Mouse (Mus musculus) MEL-GATA-1-ER (cell line): Measurements from ENCODE around the gene Cltc.
"Not testable (repeated sequence)": the region's sequence is repeated elsewhere in the genome, so short reads cannot be mapped to it uniquely, and the experiment has no call there.

ENCODE experiments used
- DNase-seq: peaks from one replicate; pipeline ENCODE4 v3.0.0-alpha.2; 2012; ENCODE audit warnings: low read depth; ENCODE audit errors: extremely low read depth

Cltc gene

DNA sequence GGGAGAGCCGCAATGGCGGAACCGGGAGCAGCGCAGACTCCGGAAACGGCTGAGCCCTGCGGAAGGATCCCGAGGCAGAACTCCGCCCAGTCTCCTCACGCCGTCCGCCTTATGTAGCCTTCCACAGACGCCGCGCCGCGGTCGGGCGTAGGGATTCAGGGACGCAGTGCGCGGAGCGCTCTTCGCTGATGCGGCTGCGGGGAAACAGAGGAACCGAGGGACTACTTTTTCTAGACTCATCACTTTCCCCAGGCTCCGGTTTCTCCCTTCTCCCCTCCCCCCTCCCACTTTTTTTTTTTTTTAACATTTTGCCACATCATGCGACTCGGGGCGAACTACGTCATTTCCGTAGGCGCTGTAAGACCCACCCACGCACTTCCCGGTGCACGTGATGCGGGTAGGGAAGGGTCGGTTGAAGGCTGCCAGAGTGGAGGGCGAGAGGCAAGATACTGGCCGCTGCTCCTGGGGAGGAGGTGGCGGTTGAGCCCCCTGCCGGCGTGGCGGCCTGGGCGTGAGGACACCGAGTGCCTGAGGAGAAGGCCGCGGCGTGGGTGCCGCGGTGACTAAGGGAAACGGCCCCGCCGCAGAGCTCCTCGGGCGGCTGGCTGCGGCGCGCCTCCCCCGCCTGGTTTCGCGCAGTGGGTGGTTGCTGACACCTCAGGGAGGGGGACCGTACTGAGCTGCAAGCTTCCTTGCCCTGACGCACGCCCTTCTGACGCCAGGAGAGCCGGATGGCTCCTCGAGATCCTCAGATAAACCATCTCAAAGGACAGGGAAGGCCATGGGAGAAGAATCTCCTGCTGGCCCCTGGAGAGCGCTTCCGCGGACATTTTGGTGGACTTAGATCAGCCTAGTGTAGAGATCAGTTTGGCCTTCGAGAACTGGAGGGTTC lies at the start of gene Cltc:
Cltc (minus strand) TSS at position 86 of the 892 bp plus-strand sequence.
- peak; percentile 96 for DNase-seq

GRCm38 (mm10) chr11:86807001-86807477 lies 49.7 kb upstream of the Cltc start:
- peak; percentile 39 for DNase-seq

- DNase-seq = no peak
Observed at GRCm38 (mm10) chr11:86794161-86794560, 36.8 kb upstream of the Cltc start.

- not testable (repeated sequence) for DNase-seq
Observed at GRCm38 (mm10) chr11:86787436-86787835, 30.1 kb upstream of the Cltc start.

DNA sequence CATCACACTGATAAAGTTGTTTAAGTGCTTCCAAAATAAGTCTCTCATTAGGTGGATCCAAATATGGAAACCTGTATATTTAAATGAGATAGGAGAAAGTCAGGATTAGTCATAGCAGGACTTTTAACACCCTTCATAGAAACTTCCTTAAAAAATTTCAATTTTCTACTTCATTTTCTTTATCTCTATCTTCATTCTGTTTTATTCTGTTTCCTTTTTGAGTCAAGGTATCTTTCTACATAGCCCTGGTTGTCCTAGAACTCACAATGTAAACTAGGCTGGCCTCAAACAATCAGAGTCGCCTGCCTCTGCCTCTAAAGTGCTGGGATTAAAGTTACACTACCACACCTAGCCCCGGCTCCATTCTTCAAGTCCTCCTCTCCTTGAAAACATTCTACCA lies 28.4 kb upstream of the Cltc start:
- DNase-seq = peak; percentile 37

GRCm38 (mm10) chr11:86769884-86770283 lies 12.5 kb upstream of the Cltc start:
- no peak for DNase-seq

GRCm38 (mm10) chr11:86764501-86764900 lies 7.1 kb upstream of the Cltc start:
- DNase-seq = no peak

GRCm38 (mm10) chr11:86763127-86763526 lies 5.8 kb upstream of the Cltc start:
- DNase-seq = not testable (repeated sequence)

GRCm38 (mm10) chr11:86760357-86760756 lies 3.0 kb upstream of the Cltc start:
- DNase-seq = no peak

- DNase-seq = no peak
Observed at GRCm38 (mm10) chr11:86759886-86760285, 2.5 kb upstream of the Cltc start.

DNA sequence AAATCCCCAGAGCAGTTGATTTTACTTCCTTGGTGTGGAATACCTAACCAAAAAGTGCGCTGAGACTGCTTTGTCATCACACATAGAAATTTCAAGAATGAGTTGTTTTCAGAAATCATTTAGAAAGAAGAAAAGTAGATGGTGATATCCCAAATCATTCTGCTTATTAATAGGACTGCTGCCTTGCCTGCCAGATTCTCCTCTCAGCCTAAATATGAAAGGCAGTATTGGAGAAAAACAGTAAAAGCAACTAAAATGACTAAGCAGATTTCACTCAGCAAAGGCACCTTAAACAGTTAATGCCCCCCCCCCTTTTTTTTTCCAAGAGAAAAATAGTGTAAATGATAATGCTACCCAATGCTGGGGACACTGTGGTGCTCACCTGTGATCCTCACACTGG lies 1.9 kb upstream of the Cltc start:
- no peak for DNase-seq

DNA sequence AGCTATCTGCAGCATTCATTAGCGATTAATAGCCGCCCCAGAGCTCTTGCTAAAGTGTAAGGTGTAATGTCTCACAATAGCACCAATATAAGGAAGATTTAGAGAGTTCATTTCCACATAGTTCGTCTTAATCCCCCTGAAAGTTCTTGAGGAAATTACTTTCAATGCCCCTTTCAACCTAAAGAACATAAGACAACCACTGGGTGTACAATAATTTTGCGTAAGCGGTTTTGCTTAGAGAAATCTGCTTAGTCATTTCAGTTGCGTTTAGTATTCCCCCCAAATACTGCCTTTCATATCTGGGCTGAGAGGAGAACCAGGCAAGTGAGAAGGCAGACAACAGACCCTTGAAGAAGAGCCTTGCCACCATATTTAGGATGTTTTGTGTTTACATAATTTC lies 1.2 kb upstream of the Cltc start:
- DNase-seq = peak; percentile 79

GRCm38 (mm10) chr11:86757142-86757479 lies 254 bp downstream of the Cltc start:
- no peak for DNase-seq

DNA sequence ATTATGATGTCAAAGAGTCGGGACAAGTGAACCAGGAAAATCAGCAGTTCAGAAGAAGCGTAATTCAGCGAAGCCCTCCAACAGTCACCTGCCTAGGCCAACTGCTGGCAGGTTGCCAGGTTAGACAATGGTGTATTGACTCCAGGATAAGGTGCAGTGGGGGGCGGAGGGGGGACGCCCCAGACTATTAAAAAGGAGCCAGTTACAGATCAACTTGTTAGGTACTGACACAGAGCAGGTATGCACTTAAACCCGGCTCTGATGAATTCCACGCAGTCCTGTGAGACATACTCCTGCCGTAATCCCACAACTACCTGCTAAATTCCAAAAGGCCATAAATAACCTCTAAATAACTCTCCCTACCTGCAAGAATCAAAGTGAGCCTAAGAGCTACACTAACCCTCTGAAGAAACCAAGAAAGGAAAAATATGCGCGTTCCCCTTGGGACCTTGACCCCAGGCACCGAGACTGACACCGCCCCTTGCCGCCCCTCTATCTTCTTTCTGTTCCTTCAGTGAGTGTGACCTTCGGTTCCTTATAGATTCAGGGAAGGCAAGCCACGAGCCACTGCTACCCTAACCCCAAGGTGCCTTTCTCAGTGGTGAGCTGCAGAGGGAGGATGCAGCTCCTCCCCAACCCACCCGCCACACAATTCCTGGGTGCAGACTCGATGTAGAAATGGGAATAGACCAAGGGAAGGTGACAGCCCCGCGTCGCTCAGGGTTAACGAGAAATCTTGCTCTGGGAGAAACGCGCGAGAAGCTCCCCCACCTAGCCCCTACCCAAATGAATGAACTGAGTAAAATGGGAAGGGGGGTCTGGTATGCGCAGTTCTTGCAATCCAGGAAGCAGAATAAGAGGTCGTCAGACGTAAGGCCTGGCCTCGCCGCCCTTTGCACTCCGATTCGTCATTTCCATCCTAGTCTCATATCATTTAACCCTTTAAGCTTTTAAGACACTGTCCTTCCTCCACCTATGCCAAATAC lies 916 bp downstream of the Cltc start:
- peak; percentile 70 for DNase-seq

GRCm38 (mm10) chr11:86752404-86752803 lies 5.0 kb downstream of the Cltc start:
- no peak for DNase-seq

DNA sequence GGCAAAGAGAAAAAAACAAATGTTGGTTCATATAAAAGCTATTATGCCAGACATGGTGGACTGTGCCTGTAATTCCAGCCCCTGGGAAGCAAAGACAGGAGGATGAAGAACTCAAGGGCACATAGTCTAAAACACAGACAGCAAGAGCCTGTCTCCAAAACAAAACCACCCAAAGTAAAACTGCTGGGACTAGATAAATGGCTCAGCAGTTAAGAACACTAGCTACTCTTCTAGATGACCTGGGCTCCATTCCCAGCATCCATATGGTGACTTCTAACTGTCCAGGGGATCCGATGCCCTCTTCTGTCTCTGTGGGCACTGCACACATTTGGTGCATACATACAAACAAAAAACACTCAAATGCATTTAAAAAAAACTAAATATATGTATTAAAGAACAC lies 6.4 kb downstream of the Cltc start:
- DNase-seq = no peak

- peak; percentile 46 for DNase-seq
Observed at GRCm38 (mm10) chr11:86749776-86750423, 7.5 kb downstream of the Cltc start.

DNA sequence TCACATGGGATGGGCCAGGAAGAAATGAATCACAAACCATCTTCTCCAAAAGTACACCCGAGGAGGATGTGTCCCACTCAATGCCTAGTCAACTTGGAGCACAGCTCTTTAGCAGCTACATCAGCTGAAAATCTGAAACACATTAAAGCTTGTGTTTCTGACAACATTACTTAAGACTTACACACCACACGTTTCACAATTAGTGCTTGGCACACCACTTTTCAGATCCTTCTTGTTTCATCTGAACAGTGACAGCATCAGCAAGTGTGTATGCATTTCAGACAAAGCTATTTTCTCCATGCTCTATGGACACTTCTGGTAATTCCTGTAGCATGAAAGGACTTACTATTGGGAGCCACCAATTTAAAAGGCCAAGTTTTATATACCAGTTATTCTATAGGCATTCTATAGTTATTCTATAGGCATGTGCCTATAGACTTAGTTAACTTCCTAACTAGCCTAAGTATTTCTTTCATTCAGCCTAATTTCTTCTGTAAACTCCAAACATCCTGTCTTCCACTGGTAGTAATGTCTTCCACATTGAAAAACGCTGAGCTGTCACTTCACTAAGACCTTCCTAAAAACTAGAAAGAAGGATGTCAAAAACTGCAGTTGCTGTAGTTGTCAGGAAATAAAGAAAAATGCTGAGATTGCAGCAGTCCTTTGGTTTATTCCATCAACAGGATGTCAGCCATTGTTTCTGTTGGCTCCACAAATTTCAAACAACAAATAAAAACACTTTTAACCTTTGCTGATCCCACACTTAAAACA lies 11.5 kb downstream of the Cltc start:
- DNase-seq = no peak

GRCm38 (mm10) chr11:86742605-86743004 lies 14.8 kb downstream of the Cltc start:
- DNase-seq = peak; percentile 97

DNA sequence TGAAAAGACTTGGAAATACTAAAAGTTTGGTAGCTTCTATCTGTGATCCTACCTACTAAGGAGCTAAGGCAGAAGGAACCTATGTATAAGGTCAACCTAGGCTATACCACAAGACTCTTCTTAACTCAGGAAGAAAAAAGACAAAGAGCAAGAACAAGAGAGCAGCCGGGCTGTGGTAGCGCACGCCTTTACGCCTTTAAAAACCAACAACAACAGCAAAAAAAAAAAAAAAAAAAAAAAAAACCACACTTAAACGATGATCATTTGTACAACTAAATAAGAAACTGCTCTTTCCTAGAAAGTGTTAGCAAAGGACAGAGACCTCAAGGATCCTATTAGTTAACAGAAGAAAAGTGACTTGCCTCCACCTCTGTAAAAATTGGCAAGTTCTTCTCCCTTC lies 15.9 kb downstream of the Cltc start:
- DNase-seq = no peak

GRCm38 (mm10) chr11:86739470-86739869 lies 17.9 kb downstream of the Cltc start:
- no peak for DNase-seq
